Mouse (Mus musculus) stomach, postnatal 0 days (tissue): ENCODE results near the gene Sema6d.

ENCODE experiments used
- CTCF ChIP-seq: IDR thresholded peaks from 2 replicates; pipeline ENCODE4 v1.5.1; 2016; ENCODE audit warnings: antibody characterized with exemption, low read depth, mild to moderate bottlenecking, moderate library complexity
- EP300 ChIP-seq: optimal IDR thresholded peaks from 2 replicates; pipeline ENCODE3; 2016; ENCODE audit warnings: antibody characterized with exemption

DNA sequence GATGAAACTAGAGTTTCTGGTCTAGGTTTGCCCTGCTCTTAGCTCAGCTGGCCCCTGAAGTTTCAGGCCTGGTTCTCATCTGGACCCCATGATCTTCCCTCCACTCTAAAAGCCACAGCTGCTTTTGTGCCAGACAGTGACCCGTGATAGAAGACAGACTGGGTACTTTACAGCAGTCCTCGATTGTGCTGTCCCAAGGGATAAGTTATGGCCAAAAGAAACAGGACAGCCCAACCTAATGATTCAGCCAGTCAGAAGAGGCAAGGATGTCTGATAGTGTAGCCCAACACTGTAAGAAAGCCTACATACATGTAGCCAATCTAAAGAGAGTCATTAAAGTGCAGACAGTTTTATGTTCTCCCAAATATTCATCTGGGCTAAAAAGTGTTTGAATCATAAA lies 371.2 kb downstream of the Sema6d start:
- no peak for TF ChIP-seq CTCF
- TF ChIP-seq EP300: no peak
